Mouse (Mus musculus) midbrain, postnatal 0 days (tissue): ENCODE results near the gene 0610009B22Rik. TPM values are rescaled to one million over a fixed set of nuclear protein-coding genes. Genes with fewer than 3 reads are reported as not detected.
"Not testable (repeated sequence)": the region's sequence is repeated elsewhere in the genome, so short reads cannot be mapped to it uniquely, and the experiment has no call there.

ENCODE experiments used
- ATAC-seq: fragments of 200-750 bp; cut with Nextera tagmentation; 2 replicates; pipeline ENCODE4 v1.8.0; 2017; ENCODE audit warnings: moderate number of reproducible peaks, mild to moderate bottlenecking, moderate TSS enrichment, moderate library complexity; ENCODE audit not compliant: low FRiP score
- DNase-seq: peaks from one replicate; pipeline ENCODE4 v3.0.0-alpha.2; 2015; ENCODE audit warnings: low spot score
- H3K27ac ChIP-seq: fragments of 300-500 bp; sonication (generic); 2 replicates; pipeline ENCODE4 v1.5.1; 2014; ENCODE audit warnings: low read depth, mild to moderate bottlenecking, low read length, mixed read lengths
- H3K27me3 ChIP-seq: fragments of 300-500 bp; sonication (generic); 2 replicates; pipeline ENCODE4 v1.6.1; 2014; ENCODE audit warnings: low read length, control low read depth, mixed read lengths; ENCODE audit not compliant: insufficient read depth
- H3K36me3 ChIP-seq: fragments of 300-500 bp; sonication (generic); 2 replicates; pipeline ENCODE4 v1.6.1; 2014; ENCODE audit warnings: low read length, control low read depth, mixed read lengths; ENCODE audit not compliant: insufficient read depth
- H3K4me1 ChIP-seq: fragments of 300-500 bp; sonication (generic); 2 replicates; pipeline ENCODE4 v1.6.1; 2014; ENCODE audit warnings: mild to moderate bottlenecking, control low read depth, antibody characterized with exemption, low read length, mixed read lengths; ENCODE audit not compliant: insufficient read depth
- H3K4me2 ChIP-seq: fragments of 300-500 bp; sonication (generic); 2 replicates; pipeline ENCODE4 v1.6.1; 2014; ENCODE audit warnings: low read depth, mild to moderate bottlenecking, low read length, mixed read lengths; ENCODE audit not compliant: poor library complexity, severe bottlenecking
- H3K4me3 ChIP-seq: fragments of 300-500 bp; sonication (generic); 2 replicates; pipeline ENCODE4 v1.5.1; 2014; ENCODE audit warnings: low read depth, mild to moderate bottlenecking, low read length, moderate library complexity
- H3K9ac ChIP-seq: fragments of 300-500 bp; sonication (generic); replicated peaks from 2 replicates; pipeline ENCODE4 v1.6.1; 2014; ENCODE audit warnings: mild to moderate bottlenecking, low read length, moderate library complexity, mixed read lengths; ENCODE audit not compliant: poor library complexity, severe bottlenecking
- H3K9me3 ChIP-seq: fragments of 300-500 bp; sonication (generic); 2 replicates; pipeline ENCODE4 v1.6.1; 2016; ENCODE audit warnings: low read length, control low read depth
- CTCF ChIP-seq: IDR thresholded peaks from 2 replicates; pipeline ENCODE4 v1.5.1; 2016; ENCODE audit warnings: antibody characterized with exemption, mild to moderate bottlenecking
- WGBS: fragments of 180-500 bp; shearing (Covaris S2); extraction: QIAGEN DNeasy Blood & Tissue Kit; methylation state at CpG from one replicate; pipeline ENCODE4 v1.1.7; 2014; 5-methylcytosine and 5-hydroxymethylcytosine counted together
- polyA plus RNA-seq: library from polyadenylated mRNA; unstranded; fragments of >200 nt; fragmentation: Nextera tagmentation; extraction: Ambion mirVana; gene quantifications from 2 replicates; pipeline ENCODE4 v1.2.1, GENCODE M21; 2015
- total RNA-seq: library from RNA; depleted of rRNA; stranded (reverse); fragments of >200 nt; gene quantifications from 2 replicates; pipeline ENCODE4 v1.2.3, GENCODE M21; 2014

0610009B22Rik gene
- total and polyA plus RNA-seq, 2 experiments from 2014 or later: 31.8 to 83.4 TPM

DNA sequence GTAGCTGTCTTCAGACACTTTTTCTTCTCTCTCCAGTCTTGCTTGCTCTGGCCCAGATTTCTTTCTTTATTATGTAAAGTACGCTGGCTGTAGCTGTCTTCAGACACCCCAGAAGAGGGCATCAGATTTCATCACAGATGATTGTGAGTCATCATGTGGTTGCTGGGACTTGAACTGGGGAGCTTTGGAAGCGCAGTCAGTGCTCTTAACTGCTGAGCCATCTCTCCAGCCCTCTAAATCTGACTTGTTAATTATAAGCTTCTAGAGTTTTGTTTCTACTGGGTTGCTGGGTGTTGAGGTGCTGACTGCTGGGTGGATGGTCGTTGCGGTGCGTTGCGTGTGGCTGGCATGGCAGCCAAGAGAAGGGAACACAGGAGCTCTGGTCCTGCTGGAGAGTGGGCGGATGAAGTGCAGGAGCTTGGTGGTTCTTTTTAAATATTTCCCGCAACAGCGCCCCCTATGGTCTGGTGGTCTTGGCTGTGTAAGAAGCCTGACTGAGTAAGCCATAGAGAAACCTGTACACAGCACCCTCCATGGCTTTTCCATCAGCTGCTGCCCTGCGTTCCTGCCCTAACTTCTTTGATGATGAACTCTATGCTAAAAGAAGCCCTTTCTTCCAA lies 14.8 kb upstream of the 0610009B22Rik start:
- H3K36me3 ChIP-seq: peaks cover 53% of the 10 kb centered on the region
- no peaks in the 10 kb centered on the region for H3K9me3 ChIP-seq
- H3K4me2 ChIP-seq: no peak overlapping the region
- H3K27ac ChIP-seq: no peak overlapping the region
- H3K4me3 ChIP-seq: no peak overlapping the region
- TF ChIP-seq CTCF: peak; percentile 37
- ATAC-seq (no peak), DNase-seq (peak; percentile 37)
- WGBS: 65% methylated on average over 10 of the region's 10 CpGs
- H3K9ac ChIP-seq: no peak overlapping the region
- no peaks in the 10 kb centered on the region for H3K27me3 ChIP-seq
- no peaks in the 10 kb centered on the region for H3K4me1 ChIP-seq

DNA sequence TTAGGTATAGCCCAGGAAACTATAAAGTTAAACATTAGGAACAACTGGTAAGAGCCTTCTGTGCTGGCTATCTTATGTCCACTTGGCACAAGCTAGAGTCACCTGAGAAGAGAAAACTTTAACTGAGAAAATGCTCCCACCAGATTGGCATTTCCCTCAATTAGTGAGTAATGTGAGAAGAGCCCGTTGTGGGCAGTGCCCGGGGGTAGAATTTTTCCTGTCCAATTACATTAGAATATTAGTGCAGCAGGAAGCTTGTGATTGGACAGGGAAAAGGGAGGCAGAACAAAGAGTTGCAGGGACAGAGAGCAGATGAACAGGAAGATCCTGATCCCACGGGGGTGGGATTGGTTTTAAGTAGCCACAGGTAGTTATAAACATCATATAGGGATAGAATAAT lies 14.2 kb upstream of the 0610009B22Rik start:
- H3K4me1 ChIP-seq: no peaks in the 10 kb centered on the region
- no peak overlapping the region for H3K9ac ChIP-seq
- peaks cover 56% of the 10 kb centered on the region for H3K36me3 ChIP-seq
- no peak for ATAC-seq
- no peak for TF ChIP-seq CTCF
- no peaks in the 10 kb centered on the region for H3K27me3 ChIP-seq
- WGBS: 85% methylated on average over 3 of the region's 3 CpGs
- no peak overlapping the region for H3K4me2 ChIP-seq
- H3K4me3 ChIP-seq: no peak overlapping the region
- DNase-seq: no peak
- H3K27ac ChIP-seq: no peak overlapping the region
- no peaks in the 10 kb centered on the region for H3K9me3 ChIP-seq

DNA sequence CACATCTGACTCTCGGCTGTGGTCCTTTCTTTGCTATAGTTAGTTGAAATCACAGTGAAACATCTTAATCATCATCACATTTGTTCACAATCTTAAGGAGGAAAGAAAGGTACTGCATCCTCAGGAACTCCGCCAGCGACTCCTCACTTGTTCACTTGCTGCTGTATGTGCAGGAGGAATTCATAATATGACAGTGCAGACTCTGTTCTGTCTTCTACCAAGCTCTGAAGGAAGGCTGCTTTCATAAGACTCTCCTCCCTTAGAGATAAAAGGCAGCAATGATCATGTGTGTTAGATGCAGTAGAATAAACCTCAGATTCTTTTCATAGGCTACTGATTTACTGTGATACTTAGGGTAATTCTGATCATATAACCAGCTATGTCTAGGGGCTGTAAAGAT lies 6.3 kb upstream of the 0610009B22Rik start:
- H3K9ac ChIP-seq: no peak overlapping the region
- TF ChIP-seq CTCF: no peak
- H3K4me1 ChIP-seq: no peaks in the 10 kb centered on the region
- H3K27me3 ChIP-seq: no peaks in the 10 kb centered on the region
- H3K4me2 ChIP-seq: no peak overlapping the region
- no peaks in the 10 kb centered on the region for H3K9me3 ChIP-seq
- no peak overlapping the region for H3K4me3 ChIP-seq
- no peak overlapping the region for H3K27ac ChIP-seq
- ATAC-seq: no peak
- WGBS: 91% methylated on average over 3 of the region's 3 CpGs
- no peak for DNase-seq
- peaks cover 27% of the 10 kb centered on the region for H3K36me3 ChIP-seq

DNA sequence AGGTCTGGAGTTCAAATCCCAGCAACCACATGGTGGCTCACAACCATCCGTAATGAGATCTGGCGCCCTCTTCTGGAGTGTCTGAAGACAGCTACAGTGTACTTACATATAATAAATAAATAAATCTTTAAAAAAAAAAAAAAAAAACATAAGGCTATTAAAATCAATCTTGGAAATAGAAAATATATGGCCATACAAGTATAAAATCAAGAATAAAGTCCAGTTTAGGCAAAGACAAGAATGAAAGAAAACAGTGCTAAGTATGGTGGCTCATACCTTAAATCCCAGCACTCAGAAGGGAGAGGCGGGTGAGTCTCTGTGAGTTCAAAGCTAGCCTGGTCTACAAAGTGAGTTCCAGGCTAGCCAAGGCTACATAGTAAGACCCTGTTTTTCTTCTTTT lies 1.9 kb upstream of the 0610009B22Rik start:
- not testable (repeated sequence) for H3K9me3 ChIP-seq, ATAC-seq, H3K9ac ChIP-seq, H3K36me3 ChIP-seq, DNase-seq, H3K4me1 ChIP-seq, H3K4me3 ChIP-seq, H3K27me3 ChIP-seq, H3K4me2 ChIP-seq, H3K27ac ChIP-seq
- 95% methylated on average over 1 of the region's 3 CpGs for WGBS

DNA sequence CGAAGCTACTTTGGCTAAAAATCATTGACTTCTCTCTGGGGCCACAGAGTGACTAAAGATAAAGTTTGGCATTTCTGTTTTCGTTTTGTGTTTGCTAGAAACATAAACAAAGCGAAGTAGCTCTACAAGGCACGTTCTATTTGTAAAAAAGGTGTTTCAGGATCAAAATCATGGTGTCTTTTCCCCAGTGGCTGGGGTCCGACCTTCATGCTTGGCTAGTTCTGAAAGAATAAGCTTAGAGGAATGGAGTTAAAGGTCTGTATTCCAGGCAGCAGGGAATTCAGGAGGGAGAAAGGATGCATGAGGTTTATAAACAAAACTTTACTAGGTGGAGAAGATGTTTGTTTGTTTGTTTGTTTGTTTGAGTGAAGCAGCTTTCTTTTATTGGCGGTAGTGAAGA lies 669 bp upstream of the 0610009B22Rik start:
- Histone ChIP-seq H3K4me2 (peak overlapping the region; percentile 71), H3K27me3 (no peaks in the 10 kb centered on the region), H3K36me3 (0 out of 2 replicates have a peak, but pooled peaks cover 4% of the 10 kb centered on the region), H3K27ac (peak overlapping the region; percentile 97), H3K9me3 (no peaks in the 10 kb centered on the region), H3K4me3 (peak overlapping the region; percentile 71), H3K9ac (peak overlapping the region; percentile 79; the same call in 1 of the 2 replicates), H3K4me1 (no peaks in the 10 kb centered on the region)
- peak; percentile 9 for DNase-seq
- no peak for ATAC-seq
- TF ChIP-seq CTCF: no peak
- WGBS: 23% methylated on average over 6 of the region's 6 CpGs

DNA sequence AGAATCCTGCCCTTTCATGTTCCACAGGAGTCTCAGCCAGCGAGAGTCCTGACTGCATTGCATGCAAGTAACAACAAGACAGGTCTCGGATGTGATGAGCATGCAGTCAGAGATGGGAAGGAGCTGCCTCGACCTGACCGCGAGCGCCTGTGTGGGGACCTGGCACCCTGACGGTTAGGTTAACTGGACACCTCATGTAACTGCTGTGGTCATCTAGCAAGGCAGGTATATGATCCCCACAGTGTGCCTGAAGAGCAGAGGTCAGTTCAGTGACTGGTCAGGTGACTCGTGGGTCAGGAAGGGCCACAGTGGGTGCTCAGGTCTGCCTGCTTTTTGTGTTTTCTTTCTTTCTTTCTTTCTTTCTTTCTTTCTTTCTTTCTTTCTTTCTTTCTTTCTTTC lies 6.7 kb downstream of the 0610009B22Rik start:
- no peak overlapping the region for H3K9ac ChIP-seq

More for the DNA sequence above, 6.7 kb downstream of the 0610009B22Rik start:
- Histone ChIP-seq H3K9me3 (no peaks in the 10 kb centered on the region), H3K27me3 (no peaks in the 10 kb centered on the region), H3K4me2 (no peak overlapping the region), H3K4me3 (no peak overlapping the region), H3K27ac (no peak overlapping the region), H3K36me3 (no peaks in the 10 kb centered on the region), H3K4me1 (no peaks in the 10 kb centered on the region)
- no peak for TF ChIP-seq CTCF
- ATAC-seq (no peak), DNase-seq (no peak)
- 36% methylated on average over 8 of the region's 8 CpGs for WGBS
